Mouse (Mus musculus): ENCODE results near the gene Olfr126. TPM values are rescaled to one million over a fixed set of nuclear protein-coding genes. Genes with fewer than 3 reads are reported as not detected.

The Olfr126 gene
- total RNA-seq (2021), result not detected
- long read RNA-seq, experiment 1, result 0 reads
- long read RNA-seq, experiment 2, result 0 reads

DNA sequence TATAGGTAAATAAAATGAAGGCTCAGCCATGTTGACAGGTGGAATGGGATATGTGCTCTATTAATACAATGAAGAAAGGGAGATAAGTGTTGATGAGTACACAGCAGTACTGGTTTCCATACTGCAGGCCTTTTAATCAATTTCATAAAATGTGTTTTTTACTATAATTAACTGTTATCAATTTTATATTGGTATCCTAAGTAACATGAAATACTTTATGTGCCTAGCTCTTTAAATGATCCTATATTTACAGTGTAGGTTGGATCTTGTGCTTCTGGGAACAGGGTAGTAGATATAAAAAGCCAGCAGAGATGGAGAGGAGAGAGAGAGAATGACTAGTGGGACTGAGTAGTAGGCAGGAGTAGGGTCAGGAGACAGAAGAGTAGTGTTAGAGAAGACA, at the start of gene Olfr126:
Olfr126 (plus strand) TSS at position 301 of the 400 bp plus-strand sequence.
- DNase-seq (ENCODE audit: low spot score in 2 of 2), result no peak

DNA sequence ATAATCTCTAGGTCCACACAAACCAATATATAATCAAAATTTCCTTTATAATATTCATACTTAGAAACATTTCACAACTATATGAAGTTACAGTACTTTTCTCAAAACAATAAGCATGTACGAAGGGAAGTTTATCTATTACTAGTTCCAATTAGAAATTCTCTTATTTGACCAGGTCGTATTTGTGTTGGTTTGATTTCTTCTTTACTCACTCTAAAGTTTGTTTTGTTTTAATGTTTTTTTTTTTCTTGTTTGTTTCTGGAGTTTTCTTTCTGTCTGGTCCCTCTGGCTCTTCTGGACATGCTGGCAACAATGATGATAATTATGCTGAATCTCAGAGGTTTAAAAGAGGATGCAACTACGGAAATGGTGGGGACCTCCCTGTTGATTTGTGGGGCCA, 47.7 kb upstream of the Olfr126 start, which contains the start of gene Olfr124:
Olfr124 (plus strand) TSS at position 301 of the 400 bp plus-strand sequence.
- DNase-seq (ENCODE audit: low spot score in 2 of 2), result no peak

DNA sequence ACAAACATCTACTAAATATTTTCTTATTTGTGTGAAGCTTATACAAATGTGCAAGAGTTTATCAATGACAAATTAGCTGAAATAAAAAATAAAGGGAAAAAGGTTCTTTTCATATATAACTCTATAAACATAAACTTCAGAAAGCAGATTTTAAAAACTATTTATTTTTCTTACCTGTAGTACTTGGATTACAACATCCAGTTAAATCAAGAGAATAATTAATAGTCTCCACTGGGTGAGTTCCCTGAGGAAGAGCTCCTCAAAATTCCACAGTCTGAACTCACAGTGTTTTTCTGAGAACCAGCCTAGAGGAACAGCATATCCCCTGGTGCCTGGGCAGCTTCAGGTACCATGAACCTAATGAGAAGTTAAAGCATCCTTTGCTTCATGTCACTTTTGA, 14.6 kb upstream of the Olfr126 start, which contains the start of gene Olfr125:
Olfr125 (plus strand) TSS at position 301 of the 400 bp plus-strand sequence.
- no peak for DNase-seq (ENCODE audit: low spot score in 2 of 2)

DNA sequence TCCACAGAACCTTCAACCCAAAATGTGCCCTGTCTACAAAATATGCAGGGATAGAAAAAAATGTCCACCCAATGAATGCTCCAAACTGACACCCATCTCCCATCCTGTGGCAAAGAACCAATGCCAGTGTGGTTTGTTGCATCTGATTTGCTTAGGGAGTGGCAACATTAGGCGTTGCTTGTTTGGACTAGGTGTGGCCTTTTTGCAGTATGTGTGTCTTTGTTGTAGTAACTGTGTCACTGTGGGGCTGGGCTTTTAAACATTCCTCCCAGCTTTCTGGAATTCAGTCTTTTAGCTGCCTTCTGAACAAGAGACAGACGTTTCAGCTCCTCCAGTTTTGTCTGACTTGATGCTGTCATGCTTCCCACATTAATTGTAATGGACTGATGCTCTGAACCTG, 16.6 kb downstream of the Olfr126 start:
- DNase-seq (ENCODE audit: low spot score in 2 of 2), result no peak

DNA sequence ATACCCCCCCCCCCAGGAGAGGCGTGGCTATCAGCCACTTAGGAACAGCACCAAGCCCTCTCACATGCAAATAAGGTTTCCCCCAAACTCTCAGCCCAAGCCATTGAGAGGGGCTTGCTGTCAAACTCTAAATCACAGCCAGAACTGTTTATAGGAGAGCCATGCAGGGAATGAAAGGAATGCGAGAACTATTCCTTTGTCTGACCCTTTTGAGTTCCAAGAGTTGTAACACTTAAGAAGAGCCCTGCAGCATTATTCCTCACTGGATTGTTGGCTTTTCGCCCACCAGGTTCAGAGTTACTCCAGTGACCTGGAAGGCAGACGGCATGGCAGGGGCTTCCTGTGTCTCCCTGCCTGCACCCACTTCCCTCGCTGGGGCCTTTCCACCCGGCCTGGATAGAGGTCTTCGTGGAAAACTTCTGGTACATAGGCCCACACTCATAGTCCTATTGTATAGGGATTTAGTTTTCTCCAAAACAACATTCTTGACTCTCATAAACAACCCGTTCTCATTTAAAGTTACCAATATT, 22.5 kb downstream of the Olfr126 start:
- DNase-seq (ENCODE audit: low spot score in 2 of 2), result no peak

DNA sequence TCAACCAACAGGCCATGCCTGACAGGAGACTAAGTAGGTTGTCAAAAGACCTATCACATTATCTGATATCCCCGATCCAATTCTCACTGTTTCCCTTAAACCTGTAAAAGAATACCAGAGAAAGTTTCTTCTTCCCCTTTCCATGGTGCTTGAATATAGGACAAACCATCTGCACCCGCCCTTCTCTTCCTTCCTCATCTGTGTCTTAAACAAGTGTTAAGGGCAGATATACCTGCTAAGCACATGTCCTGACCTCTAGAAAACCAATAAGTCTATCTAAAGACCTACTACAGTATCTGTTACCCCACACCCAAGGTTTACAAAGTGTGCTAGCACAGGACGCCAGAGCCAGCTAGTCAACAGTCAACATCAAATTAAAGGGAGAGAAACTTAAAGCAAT, 26.5 kb downstream of the Olfr126 start:
- no peak for DNase-seq (ENCODE audit: low spot score in 2 of 2)

DNA sequence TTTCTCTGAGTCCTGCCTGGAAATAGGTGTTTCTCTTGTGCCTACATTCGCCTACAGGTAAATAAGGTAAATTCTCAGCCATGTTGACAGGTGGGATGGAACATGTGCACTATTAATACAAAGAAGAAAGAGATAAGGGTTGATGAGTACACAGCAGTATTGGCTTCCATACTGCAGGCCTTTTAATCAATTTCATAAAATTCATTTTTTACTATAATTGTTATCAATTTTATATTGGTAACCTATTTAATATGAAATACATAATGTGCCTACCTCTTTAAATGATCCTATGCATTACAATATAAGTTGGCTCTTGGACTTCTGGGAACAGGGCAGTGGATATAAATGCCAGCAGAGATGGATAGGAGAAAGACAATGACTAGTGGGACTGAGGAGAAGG, 52.9 kb downstream of the Olfr126 start, which contains the start of gene Olfr127:
Olfr127 (plus strand) TSS at position 301 of the 400 bp plus-strand sequence.
- no peak for DNase-seq (ENCODE audit: low spot score in 2 of 2)

Other genes with a start within 250 kb of the Olfr126 start
- gene Olfr115, start 220.4 kb upstream of the Olfr126 start, total RNA-seq (2021), result not detected
- not detected for gene Olfr116, start 220.3 kb upstream of the Olfr126 start, total RNA-seq (2021)
- gene Olfr117, start 183.7 kb upstream of the Olfr126 start, total RNA-seq (2021), result not detected
- gene Olfr118, start 180.5 kb upstream of the Olfr126 start, total RNA-seq (2021), result not detected
- not detected for gene Olfr119, start 150.9 kb upstream of the Olfr126 start, total RNA-seq (2021)
- gene Olfr120, start 125.7 kb upstream of the Olfr126 start, total RNA-seq (2021), result not detected
- not detected for gene Olfr121, start 98.6 kb upstream of the Olfr126 start, total RNA-seq (2021)
- gene Olfr122, start 78.9 kb upstream of the Olfr126 start, total RNA-seq (2021), result not detected
- not detected for gene Olfr123, start 54.0 kb upstream of the Olfr126 start, total RNA-seq (2021)
- gene Olfr124, start 47.6 kb upstream of the Olfr126 start, total RNA-seq (2021), result not detected
- not detected for gene Olfr125, start 14.5 kb upstream of the Olfr126 start, total RNA-seq (2021)
- not detected for gene Olfr127, start 53.0 kb downstream of the Olfr126 start, total RNA-seq (2021)
- not detected for gene Olfr128, start 73.1 kb downstream of the Olfr126 start, total RNA-seq (2021)
- not detected for gene Olfr761, start 105.6 kb downstream of the Olfr126 start, total RNA-seq (2021)
- gene Olfr129, start 212.6 kb downstream of the Olfr126 start, total RNA-seq (2021), result not detected
- not detected for gene Olfr130, start 216.4 kb downstream of the Olfr126 start, total RNA-seq (2021)
- gene Olfr131, start 241.2 kb downstream of the Olfr126 start, total RNA-seq (2021), result not detected

Data from gastrocnemius, postnatal 4 days (tissue).